Mouse (Mus musculus) R1 (cell line): Measurements from ENCODE around the gene Fgfr2.

ENCODE experiments used
- DNase-seq: peaks from one replicate; pipeline ENCODE4 v3.0.0-alpha.2; 2018; ENCODE audit warnings: low read depth, low spot score

Fgfr2 gene

GRCm38 (mm10) chr7:131778271-131778985 lies 1344.7 kb downstream of the Fgfr2 start:
- DNase-seq = no peak

DNA sequence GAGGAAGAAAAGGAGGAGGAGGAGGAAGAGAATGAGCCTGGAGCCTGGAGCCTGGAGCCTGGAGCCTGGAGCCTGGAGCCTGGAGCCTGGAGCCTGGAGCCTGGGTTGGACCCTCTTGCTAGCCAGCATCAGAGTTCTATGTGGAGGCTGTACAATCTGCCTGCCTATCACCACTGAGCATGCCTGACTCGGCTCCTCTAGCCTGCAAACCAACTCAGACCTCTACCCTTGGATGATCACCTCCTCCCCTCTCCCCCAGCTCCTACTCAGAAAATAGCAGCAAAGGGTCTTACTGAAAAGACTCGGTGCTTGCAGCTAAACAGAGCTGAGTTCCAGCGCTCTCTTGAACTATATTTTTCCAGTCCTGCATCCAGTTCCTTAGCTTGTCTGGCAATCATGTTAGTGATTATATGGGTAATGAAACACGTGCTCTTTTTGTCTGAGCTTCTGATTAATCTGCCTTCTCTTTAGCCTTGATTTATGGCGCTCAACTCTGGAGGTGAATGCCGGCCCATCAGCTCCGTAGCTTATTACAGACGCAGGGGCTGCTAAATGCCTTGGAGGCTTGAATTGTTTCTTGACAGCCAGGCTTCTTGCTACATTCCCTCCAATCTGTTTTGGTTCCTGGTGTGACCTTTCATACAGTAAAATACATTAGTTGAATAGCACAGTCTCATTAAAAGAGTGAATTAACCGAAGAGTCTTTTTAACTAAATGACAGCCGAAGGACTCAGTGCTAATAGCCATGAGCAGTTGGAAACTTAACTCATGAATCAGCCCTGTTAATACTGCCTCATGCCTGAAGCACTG lies 1345.5 kb downstream of the Fgfr2 start:
- no peak for DNase-seq

- no peak for DNase-seq
These were observed 1346.9 kb downstream of the Fgfr2 start for GRCm38 (mm10) chr7:131776191-131776752.

- DNase-seq = peak; percentile 69
These were observed 1365.2 kb downstream of the Fgfr2 start for GRCm38 (mm10) chr7:131757922-131758321.

DNA sequence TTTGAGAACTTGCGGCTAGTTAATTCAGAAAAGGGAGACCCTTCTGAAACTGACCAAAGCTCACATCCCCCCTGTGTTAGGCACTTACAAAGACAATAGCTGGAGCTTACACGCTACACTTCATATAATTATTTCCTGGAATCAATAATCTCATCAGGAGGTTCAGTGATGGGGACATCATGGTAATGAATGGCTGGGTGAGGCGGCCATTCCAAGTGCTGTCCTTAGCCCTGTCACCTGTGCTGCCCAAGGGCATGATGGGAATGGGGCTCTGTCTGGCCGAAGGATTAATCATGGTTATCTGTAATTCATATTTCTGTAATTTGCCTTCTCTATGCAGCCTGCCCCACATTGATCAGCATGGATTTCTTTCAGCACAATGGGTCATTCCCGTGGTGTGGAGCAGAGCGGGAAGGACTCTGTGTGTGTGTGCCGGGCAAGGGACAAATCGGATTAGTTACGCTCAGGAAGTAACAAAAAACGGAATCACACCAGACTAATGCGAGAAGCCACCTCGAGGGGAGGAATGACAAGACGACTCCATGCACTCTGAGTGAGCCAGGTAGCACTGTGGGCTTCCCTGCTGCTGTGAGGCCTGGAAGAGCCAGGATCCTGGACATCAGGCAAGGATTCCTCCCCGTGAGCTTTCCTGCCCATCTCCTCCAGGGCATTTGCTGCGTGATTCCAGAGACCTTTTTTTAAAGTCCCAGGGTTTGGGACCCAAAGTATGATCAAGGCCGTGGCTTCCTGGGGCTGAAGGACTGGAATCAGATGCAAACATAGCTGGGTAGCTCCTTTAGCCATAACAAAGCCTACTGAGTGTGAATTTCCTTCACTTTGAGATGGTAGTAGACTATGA lies 1375.8 kb downstream of the Fgfr2 start:
- no peak for DNase-seq

DNA sequence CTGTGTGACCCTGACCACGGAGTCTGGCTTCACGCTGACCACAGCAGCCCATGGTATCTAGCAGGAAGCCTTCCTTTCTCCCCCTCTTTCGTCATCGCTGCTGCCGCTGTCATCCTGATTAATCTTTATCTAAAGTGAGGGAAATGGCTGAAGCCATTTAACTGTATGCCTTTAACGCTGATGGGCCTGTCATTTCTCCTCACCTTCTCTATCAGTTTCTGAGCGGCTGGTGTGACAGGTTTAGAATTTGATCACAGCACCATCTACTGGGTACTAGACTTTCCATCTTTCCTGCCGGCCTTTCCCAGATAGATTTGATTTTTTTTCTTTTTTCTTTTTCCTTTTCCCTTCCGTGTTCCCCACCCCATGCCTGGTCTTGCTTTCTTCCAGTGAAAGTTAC lies 1376.4 kb downstream of the Fgfr2 start:
- no peak for DNase-seq

DNA sequence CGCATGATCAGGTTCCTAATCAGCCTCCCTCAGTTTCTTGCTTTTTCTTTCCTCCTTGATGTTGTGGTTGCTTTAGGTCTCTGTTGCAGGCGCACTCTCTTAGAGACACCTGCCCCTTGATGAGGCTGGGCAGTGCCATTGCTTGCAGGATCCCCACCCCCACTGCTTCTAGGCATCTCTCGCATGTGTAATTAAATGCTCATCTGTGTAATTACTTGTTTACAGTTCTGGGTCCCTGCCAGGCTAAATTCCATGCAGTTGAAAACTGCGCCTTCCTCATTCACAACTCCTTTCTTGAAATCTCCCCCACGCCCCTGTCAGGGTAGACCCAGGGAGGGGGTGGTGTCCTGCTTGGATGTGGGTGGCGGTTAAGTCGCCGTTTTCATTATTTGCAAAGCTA lies 1380.0 kb downstream of the Fgfr2 start:
- DNase-seq = no peak

GRCm38 (mm10) chr7:131722783-131723575 lies 1400.2 kb downstream of the Fgfr2 start:
- DNase-seq = no peak

GRCm38 (mm10) chr7:131722316-131722715 lies 1400.8 kb downstream of the Fgfr2 start:
- no peak for DNase-seq

DNA sequence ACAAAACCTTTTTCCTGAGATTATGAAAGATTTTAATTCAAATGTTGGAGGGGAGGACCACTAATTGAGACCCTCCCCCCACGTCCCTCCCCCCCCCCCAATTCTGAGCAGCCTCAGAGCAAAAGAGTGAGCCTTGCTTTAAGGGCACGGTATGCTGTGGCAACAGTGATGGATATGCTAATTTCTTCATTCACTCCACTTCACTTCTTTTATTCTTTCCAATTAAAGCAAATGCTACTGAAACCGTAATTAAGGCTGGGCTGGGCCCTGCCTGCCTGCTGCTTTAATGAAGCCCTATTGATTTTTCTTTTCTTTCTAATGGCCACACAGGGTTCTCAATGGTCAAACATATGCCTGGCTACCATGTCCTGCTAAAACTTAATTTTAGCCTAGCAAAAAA lies 1404.9 kb downstream of the Fgfr2 start:
- no peak for DNase-seq

DNA sequence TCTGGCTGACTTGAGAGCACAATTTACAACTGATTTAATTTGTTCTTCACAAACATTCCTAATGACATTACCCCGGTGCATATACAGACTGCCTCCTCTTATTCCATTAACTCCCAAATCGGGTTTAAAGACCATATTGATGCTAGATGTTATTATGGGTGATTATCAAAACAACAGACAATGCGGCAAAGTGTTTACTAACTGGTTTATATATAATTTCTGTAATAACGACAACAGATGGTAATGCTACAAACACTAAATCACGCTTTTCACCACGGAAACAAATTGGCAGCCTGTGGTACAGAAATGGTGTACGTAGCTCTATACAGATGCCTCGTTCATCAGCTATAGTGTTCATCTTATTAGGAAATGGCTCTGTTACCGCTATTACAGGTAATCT lies 1410.1 kb downstream of the Fgfr2 start:
- no peak for DNase-seq

DNA sequence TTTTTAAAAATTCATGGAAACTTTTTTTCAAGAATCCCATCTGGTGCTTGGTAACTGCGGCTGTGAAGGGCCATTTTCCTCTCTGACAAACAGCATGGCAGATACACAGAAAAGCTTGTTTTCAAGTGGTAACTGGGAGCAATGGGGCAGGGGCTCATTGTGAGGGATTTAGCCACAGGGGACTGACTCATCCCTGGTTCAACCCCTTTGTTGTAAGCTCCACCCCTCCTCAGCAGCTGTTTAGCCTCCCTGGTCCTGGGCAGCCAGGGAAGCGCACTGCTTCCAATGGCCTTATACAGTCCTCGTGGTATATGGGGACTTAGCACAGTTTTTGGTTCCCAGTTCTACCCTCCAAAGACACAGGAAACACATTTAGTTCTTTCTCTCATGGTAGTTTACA lies 1426.3 kb downstream of the Fgfr2 start:
- peak; percentile 71 for DNase-seq

GRCm38 (mm10) chr7:131687324-131687723 lies 1435.8 kb downstream of the Fgfr2 start:
- DNase-seq = no peak

DNA sequence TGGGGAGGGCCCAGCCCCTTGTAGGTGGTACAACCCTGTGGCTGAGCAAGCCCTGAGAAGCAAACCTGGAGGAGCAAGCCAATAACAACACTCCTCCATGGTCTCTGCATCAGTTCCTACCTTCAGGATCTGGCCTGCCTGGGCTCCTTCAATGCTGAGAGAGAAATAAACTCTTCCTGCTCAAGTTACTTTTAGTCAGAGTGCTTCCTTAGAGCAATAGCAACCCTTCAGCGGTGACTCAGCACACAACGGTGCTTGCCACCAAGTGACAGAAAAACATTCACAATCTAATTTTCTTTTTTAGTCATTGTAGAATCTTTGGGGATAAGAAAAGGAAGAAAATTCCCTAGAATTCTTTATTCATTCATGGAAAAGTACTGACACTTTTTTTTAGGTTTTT lies 1446.0 kb downstream of the Fgfr2 start:
- DNase-seq = no peak

- DNase-seq = no peak
These were observed 1452.6 kb downstream of the Fgfr2 start for GRCm38 (mm10) chr7:131670586-131670985.

GRCm38 (mm10) chr7:131669326-131669725 lies 1453.8 kb downstream of the Fgfr2 start:
- no peak for DNase-seq

- DNase-seq = peak; percentile 88
These were observed 1462.4 kb downstream of the Fgfr2 start for GRCm38 (mm10) chr7:131660726-131661125.

GRCm38 (mm10) chr7:131656017-131656416 lies 1467.1 kb downstream of the Fgfr2 start:
- peak; percentile 86 for DNase-seq

DNA sequence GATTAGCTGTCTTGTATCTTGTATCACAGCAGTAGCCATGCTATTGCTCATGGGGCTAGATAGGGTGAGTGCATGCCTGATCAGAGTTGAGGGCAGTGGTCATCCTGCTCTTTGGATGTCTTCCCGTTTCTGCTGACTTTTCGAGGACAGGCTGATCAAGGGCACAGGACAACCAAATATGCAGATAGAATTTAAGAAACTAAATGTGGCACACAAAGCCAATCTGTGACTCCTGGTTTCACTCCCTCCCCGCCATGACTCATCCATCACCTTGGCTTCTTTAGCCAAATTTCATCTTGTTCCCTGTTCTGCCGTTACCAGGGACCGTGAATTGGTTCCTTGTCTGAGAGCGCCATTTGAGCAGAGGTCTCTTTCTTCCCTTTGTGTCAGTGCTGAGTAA lies 1469.7 kb downstream of the Fgfr2 start:
- no peak for DNase-seq

DNA sequence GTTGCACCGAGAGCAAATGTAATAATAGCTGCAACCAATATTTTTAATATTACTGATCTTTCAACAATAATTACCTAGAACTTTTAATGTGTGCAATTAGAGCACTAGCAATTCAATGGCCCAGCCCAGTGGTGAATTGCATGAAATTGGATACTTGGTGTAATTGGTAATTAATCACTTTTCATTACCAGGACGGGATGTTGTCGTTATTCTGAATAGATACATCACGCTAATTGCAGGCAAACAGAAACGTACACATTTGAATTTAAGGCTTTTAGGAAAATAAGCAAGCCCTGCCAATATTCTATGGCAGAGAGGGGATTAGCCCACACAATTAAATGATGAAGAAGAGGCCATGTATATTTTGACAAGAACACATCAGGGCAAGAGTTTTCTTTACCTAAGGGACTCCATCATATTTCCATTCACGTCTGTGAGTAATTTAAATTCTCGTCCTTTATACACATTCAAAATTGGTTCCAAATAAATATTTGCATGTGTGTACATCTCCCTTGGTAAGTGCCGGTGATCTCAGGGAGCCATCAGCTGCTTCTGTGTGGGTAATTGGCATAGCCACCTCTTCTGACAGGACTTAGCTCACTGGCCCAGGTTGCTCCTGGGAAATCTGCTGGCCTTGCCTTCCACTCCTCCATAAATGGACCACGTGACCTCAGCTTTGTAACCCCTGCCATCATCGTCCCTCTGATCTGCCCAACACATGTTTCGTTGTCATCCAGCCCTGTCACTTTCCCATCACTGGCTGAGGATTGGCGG lies 1471.0 kb downstream of the Fgfr2 start:
- no peak for DNase-seq
